Mouse (Mus musculus): ENCODE results near the gene Gm20388. TPM values are rescaled to one million over a fixed set of nuclear protein-coding genes. Genes with fewer than 3 reads are reported as not detected.
A peak's percentile ranks its signal among the peaks of the same experiment; 100 is the strongest.

Gm20388 gene
- polyA plus RNA-seq, 1 experiment = 23.9 TPM

DNA sequence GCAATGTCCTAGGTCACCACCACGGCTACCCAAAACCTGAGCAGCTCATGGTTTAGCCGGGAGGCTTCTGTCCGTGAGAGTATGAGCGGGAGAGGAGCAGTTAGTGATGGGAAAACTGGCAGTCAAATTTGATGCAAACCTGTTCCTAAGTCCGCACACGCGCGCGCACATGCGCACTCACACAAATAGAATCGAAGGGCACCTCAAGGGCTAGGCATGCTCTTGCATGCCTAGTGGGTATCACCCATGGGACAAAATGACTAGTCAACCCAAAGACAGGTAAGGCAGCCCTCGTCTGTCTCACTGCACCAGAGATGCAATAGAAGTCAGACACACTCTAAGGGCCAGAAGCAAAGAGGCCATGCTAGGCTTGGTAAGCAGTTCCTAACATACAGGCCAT, 4465.8 kb downstream of the Gm20388 start:
- Histone ChIP-seq H3K4me3 (ENCODE audit: insufficient read depth, low read length) (no peak overlapping the region), H3K27ac (ENCODE audit: insufficient read depth, low read length) (no peak overlapping the region), H3K4me1 (ENCODE audit: control insufficient read depth, insufficient read depth, low read length) (peaks cover 15% of the 10 kb centered on the region)
- TF ChIP-seq CTCF (IDR thresholded peaks at IDR 0.05; ENCODE audit: extremely low read depth, insufficient read depth, low read length) = no peak
- TF ChIP-seq POLR2A (IDR thresholded peaks at IDR 0.05; ENCODE audit: extremely low read depth, insufficient read depth, low read length) = no peak

DNA sequence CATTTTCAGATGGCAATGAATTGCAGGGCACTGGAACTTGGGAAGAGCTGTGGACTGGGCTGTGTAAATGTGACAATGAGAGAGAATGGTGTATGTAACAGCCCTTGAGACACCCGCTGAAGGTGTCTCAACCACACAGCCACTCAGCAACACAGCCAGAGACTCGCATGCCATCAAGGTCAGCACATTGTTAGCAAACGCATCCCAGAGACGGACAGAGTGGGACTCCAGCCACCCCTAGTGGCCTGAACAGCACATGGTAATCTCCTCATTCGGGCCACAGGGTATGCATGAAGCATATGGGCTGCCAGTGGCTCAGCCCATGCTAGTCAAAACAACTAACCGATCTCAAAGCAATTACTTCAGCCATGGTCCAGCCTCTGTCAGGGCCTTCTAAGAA, 4468.6 kb downstream of the Gm20388 start:
- Histone ChIP-seq H3K4me3 (ENCODE audit: insufficient read depth, low read length) (no peak overlapping the region), H3K27ac (ENCODE audit: insufficient read depth, low read length) (no peak overlapping the region), H3K4me1 (ENCODE audit: control insufficient read depth, insufficient read depth, low read length) (peaks cover 17% of the 10 kb centered on the region)
- no peak for TF ChIP-seq POLR2A (IDR thresholded peaks at IDR 0.05; ENCODE audit: extremely low read depth, insufficient read depth, low read length)
- no peak for TF ChIP-seq CTCF (IDR thresholded peaks at IDR 0.05; ENCODE audit: extremely low read depth, insufficient read depth, low read length)

DNA sequence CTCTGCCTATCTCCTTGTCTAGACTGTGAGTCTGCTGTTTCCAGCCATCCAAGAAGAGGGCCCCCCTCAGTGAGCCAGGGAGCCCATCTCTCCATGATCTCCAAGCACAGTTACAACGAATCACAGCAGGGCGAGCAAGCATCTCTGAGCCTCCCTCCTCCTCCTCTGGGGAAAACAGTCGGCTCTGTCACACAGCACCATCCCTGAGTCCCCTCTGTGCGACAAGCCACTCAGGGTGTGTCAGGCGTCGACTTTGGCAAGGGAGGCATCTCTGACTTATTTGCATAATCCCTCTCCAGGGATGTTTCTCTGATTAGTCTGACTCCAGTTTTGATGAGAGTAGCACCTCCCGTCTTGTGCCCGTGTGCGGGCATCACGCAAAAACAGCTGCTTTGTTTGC, 4471.6 kb downstream of the Gm20388 start:
- TF ChIP-seq POLR2A (IDR thresholded peaks at IDR 0.05; ENCODE audit: extremely low read depth, insufficient read depth, low read length) (peak; percentile 57; the same call in 1 of the 2 replicates), CTCF (IDR thresholded peaks at IDR 0.05; ENCODE audit: extremely low read depth, insufficient read depth, low read length) (no peak)
- Histone ChIP-seq H3K27ac (ENCODE audit: insufficient read depth, low read length) (no peak overlapping the region), H3K4me1 (ENCODE audit: control insufficient read depth, insufficient read depth, low read length) (peaks cover 14% of the 10 kb centered on the region), H3K4me3 (ENCODE audit: insufficient read depth, low read length) (no peak overlapping the region)

DNA sequence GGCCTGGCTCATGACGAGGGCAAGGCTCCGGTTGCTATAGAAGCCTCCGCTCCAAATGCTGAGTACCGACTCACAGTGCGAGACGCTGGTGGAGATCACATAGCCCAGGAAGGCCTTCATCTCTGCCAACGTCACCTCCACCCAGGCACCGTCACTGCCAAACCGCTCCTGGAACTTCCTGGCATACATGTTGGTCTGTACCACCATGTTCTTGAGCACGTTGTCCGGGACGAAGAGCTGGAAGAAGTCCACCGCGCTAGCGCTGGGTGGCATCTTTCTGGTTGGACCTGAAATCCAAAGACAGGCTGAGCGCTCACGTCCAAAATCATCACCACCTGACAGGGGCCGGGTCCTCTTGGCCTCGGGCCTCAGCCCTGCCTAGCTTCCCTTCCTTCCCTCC, 4473.7 kb downstream of the Gm20388 start:
- peak overlapping the region; percentile 15; the same call in 1 of the 2 replicates for H3K27ac ChIP-seq (ENCODE audit: insufficient read depth, low read length)
- peaks cover 21% of the 10 kb centered on the region for H3K4me1 ChIP-seq (ENCODE audit: control insufficient read depth, insufficient read depth, low read length)
- no peak overlapping the region for H3K4me3 ChIP-seq (ENCODE audit: insufficient read depth, low read length)
- TF ChIP-seq CTCF (IDR thresholded peaks at IDR 0.05; ENCODE audit: extremely low read depth, insufficient read depth, low read length) = no peak
- TF ChIP-seq POLR2A (IDR thresholded peaks at IDR 0.05; ENCODE audit: extremely low read depth, insufficient read depth, low read length) = no peak

DNA sequence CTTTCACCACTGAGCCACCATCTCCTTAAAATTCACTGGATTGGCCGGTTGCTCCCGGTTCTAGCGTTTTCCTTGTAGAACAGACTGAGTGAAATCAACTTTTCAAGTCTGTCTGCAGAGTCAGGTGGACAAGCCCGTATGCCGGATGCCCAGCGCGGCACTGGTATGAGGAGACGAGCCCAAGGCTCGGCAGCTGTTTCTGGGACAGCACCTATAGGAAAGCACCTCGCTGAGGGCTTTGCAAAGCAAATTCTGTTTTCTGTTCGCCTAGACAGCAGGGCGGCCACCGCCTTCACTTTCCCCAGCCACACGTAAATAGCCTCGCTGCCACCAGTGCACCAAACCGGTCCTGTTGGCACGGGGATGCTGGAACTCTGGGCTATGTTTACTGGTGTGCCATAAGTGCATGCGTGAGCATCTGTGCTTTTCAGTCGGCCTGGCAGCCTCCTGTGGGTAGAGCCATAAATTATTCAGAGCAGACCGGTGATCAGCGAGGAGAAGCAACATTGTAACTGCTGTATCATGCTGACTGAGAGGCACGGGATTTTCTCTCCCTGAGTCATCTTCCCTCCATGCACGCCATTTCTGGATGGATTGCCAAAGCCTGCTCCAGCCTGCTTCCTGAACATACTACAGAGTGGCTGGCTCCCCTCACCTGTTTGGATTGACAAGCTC, 4475.7 kb downstream of the Gm20388 start:
- Histone ChIP-seq H3K4me3 (ENCODE audit: insufficient read depth, low read length) (no peak overlapping the region), H3K4me1 (ENCODE audit: control insufficient read depth, insufficient read depth, low read length) (peaks cover 27% of the 10 kb centered on the region), H3K27ac (ENCODE audit: insufficient read depth, low read length) (peak overlapping the region; percentile 11)
- TF ChIP-seq POLR2A (IDR thresholded peaks at IDR 0.05; ENCODE audit: extremely low read depth, insufficient read depth, low read length) (no peak), CTCF (IDR thresholded peaks at IDR 0.05; ENCODE audit: extremely low read depth, insufficient read depth, low read length) (no peak)

DNA sequence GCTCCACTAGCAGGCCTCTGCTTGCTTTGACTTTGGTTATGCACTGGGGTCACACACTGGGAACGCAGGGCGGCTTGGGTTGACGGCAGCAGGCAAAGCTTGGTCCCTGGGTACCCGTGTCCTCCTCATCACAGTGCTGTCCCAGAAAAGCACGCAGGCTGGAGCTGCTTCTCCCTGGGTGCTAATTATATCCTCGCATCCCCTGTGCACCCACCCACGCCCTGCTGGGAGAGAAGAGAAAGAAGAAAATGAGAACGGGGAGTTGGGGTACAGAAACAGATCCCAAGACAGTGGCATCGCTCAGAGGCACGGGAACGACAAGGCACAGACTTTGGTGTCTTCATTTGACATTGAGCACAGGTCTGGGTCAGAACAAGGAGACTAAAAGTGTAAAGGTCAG, 4478.9 kb downstream of the Gm20388 start:
- H3K27ac ChIP-seq (ENCODE audit: insufficient read depth, low read length) = peak overlapping the region; percentile 87
- peaks cover 40% of the 10 kb centered on the region for H3K4me1 ChIP-seq (ENCODE audit: control insufficient read depth, insufficient read depth, low read length)
- TF ChIP-seq CTCF (IDR thresholded peaks at IDR 0.05; ENCODE audit: extremely low read depth, insufficient read depth, low read length) (no peak), POLR2A (IDR thresholded peaks at IDR 0.05; ENCODE audit: extremely low read depth, insufficient read depth, low read length) (0 out of 2 replicates have a peak, but pooled peaks have one; percentile 45)
- no peak overlapping the region for H3K4me3 ChIP-seq (ENCODE audit: insufficient read depth, low read length)

DNA sequence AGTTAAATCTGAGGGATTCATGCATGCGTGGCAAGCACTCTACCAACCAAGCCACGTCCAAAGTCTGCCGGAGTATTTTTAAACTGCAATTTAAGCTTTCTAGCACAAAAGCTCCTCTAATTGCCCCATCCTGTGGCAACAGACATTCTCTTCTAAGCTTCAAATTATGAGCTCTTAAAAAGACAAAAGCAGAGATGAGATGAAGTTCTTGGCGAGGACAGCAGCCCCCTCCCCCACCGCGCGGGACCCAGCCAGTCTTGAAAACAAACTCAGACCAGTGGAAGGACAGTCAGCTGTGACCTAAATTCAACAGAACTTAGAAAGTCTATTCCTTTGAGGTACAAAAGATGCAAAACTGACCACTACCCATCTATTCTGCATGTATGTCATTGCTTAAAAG, 4480.6 kb downstream of the Gm20388 start:
- H3K4me1 ChIP-seq (ENCODE audit: control insufficient read depth, insufficient read depth, low read length) = peaks cover 32% of the 10 kb centered on the region
- no peak for TF ChIP-seq POLR2A (IDR thresholded peaks at IDR 0.05; ENCODE audit: extremely low read depth, insufficient read depth, low read length)
- H3K4me3 ChIP-seq (ENCODE audit: insufficient read depth, low read length) = no peak overlapping the region
- H3K27ac ChIP-seq (ENCODE audit: insufficient read depth, low read length) = peak overlapping the region; percentile 79

DNA sequence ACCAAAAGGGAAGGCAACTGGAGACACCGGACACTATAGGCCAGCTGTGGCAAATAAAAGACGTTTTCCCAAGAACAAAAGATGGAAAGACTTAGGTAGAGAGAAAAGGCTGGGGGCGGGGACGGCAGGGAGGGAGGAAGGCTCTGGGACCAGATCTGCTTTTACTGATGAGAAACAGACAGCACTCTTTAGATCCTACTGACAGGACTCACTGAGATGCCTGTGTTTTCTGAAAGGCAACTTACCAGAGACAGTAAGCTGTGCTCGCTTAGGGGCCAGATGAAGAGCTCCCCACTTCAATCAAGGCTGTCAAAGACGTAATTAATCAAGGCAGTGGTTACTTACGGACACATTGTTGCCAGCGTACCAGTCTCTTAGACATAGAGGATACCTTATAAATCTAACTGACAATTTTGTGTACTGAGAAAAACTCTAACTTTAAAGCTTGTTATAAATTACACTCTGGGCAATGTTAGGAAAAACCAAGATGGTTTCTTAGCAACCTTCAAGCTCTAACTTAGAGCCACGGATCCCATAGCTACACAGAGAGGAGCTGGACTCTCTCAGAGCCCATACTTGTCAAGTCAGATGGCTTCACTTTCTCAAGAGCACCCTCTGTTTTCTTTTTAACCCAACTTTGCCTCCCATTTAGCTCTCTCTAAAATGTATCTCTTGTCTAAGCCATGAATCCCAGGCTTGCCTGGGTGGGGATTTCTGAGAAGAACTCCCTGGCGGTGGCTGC, 4481.8 kb downstream of the Gm20388 start:
- Histone ChIP-seq H3K4me3 (ENCODE audit: insufficient read depth, low read length) (no peak overlapping the region), H3K27ac (ENCODE audit: insufficient read depth, low read length) (peak overlapping the region; percentile 4; the same call in 1 of the 2 replicates), H3K4me1 (ENCODE audit: control insufficient read depth, insufficient read depth, low read length) (peaks cover 29% of the 10 kb centered on the region)
- TF ChIP-seq POLR2A (IDR thresholded peaks at IDR 0.05; ENCODE audit: extremely low read depth, insufficient read depth, low read length) (no peak), CTCF (IDR thresholded peaks at IDR 0.05; ENCODE audit: extremely low read depth, insufficient read depth, low read length) (no peak)

DNA sequence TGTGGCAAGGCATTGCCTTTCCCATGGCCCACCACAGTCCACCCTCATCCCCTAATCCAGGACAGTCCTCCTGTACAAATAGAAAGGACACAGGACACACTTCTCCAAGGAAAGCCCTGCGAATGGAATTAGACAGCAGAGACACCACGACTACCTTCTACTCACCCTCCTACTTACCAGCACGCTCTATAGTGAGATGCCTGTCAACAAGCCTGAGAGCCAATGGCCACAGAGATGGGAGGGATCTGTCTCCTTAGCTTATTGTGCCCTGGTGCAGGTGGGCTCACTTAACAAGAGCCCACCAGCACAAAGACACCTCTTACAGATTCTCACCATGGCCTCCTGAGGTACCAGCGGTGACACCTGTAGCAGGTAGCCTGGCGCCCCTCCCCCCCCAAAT, 4482.4 kb downstream of the Gm20388 start:
- no peak overlapping the region for H3K4me3 ChIP-seq (ENCODE audit: insufficient read depth, low read length)
- TF ChIP-seq CTCF (IDR thresholded peaks at IDR 0.05; ENCODE audit: extremely low read depth, insufficient read depth, low read length) (no peak), POLR2A (IDR thresholded peaks at IDR 0.05; ENCODE audit: extremely low read depth, insufficient read depth, low read length) (no peak)
- H3K27ac ChIP-seq (ENCODE audit: insufficient read depth, low read length) = peak overlapping the region; percentile 4
- H3K4me1 ChIP-seq (ENCODE audit: control insufficient read depth, insufficient read depth, low read length) = peaks cover 32% of the 10 kb centered on the region

DNA sequence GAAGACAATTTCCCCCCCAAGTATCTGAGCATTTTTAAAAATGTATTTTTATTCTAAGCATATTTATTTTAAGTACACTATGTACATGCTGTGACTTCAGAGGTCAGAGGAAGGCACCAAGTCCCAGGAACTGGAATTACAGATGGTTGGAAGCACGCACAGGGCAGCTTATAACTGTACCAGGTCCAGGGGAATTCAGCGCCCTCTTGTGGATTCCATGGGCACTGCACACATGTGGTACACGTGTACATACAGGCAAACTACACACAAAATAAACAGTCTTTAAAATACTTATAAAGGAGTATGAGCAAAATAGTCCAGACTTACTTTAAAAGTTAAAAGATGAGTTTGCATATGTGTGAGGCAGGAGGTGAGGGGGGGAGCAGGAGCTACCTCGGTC, 4483.3 kb downstream of the Gm20388 start:
- Histone ChIP-seq H3K4me1 (ENCODE audit: control insufficient read depth, insufficient read depth, low read length) (peaks cover 31% of the 10 kb centered on the region), H3K27ac (ENCODE audit: insufficient read depth, low read length) (no peak overlapping the region), H3K4me3 (ENCODE audit: insufficient read depth, low read length) (no peak overlapping the region)
- TF ChIP-seq CTCF (IDR thresholded peaks at IDR 0.05; ENCODE audit: extremely low read depth, insufficient read depth, low read length) = peak; percentile 41
- no peak for TF ChIP-seq POLR2A (IDR thresholded peaks at IDR 0.05; ENCODE audit: extremely low read depth, insufficient read depth, low read length)

Data from cortical plate, adult 2 months (tissue).